Mouse (Mus musculus) large intestine, adult 2 months (tissue): ENCODE data around the gene Smug1. TPM values are rescaled to one million over a fixed set of nuclear protein-coding genes. Genes with fewer than 3 reads are reported as not detected.

Experiments
- DNase-seq: peaks from one replicate; pipeline ENCODE4 v3.0.0-alpha.2; 2012; ENCODE audit warnings: low read depth, low spot score
- WGBS: fragments of 180-500 bp; shearing (Covaris S2); methylation state at CpG from one replicate; pipeline ENCODE4 v1.1.7; 2018; 5-methylcytosine and 5-hydroxymethylcytosine counted together
- polyA plus RNA-seq: library from polyadenylated mRNA; depleted of rRNA; stranded (reverse); fragments of >200 nt; gene quantifications from 2 replicates; pipeline ENCODE4 v1.2.3, GENCODE M21; 2012

The Smug1 gene
- polyA plus RNA-seq, 1 experiment, result 12.5 TPM

DNA sequence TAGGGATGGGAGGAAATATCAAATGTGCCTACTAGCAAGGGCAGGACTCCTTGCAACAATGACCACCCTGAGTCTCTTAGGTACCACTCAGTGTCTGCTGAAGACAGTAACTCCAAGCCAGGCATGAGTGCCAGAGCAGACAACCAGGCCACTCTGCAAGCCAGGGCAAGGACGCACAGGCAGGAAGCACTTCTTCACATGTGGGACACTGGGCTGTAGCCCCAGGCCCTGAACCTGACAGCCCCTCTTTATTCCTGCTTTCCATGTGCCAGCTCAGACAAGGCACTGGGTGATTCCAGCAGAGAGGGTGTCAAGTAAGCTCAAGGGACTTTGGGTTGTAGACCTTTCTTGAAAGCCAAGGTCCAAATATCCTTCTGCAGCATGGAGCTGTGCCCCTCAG, 11.9 kb upstream of the Smug1 start:
- WGBS, result 81% methylated on average over 1 of the region's 1 CpGs

DNA sequence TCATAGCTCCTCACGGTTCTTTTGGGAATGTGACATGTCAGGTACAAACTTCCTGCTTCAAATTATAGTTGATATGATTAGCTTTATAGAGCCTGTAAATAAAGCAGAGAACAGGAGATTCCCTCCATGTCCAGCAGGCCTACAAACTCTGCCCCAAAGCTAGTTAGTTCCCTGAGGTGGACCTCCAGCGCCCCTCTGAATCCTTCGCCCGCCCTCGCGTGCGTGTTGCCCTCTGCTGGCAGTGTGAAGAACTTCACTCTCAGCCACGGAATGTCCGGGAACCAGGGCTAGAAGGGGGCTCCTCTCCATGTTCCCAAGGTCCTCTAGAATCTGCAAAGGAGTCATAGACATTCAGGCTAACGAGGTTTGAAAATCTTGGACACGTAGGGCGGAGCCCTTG, 11.2 kb upstream of the Smug1 start:
- WGBS, result 13% methylated on average over 12 of the region's 12 CpGs
- DNase-seq, result no peak

More for the DNA sequence above, 11.9 kb upstream of the Smug1 start:
- no peak for DNase-seq

DNA sequence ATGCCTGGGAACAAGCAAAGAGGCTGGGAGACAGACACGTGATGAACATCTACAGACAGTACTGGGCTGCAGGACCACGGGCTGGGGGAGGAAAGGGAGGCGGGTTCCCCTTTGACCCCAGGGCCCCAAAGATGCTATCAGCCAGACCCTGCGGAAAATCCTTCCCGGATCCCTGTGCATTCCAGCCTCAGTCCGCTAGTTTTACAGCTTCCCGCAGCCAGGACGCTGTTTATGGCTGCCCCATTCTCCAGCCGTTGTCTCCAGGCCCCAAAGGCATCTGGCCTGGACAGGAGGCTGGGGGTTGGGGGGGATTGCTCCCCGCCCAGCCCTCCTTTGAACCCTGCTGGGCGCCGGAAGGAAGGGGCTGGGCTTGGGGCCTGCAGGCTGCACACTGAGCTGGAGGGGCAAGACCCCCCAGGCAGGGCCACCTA, 10.7 kb upstream of the Smug1 start:
- 9% methylated on average over 12 of the region's 12 CpGs for WGBS
- no peak for DNase-seq

DNA sequence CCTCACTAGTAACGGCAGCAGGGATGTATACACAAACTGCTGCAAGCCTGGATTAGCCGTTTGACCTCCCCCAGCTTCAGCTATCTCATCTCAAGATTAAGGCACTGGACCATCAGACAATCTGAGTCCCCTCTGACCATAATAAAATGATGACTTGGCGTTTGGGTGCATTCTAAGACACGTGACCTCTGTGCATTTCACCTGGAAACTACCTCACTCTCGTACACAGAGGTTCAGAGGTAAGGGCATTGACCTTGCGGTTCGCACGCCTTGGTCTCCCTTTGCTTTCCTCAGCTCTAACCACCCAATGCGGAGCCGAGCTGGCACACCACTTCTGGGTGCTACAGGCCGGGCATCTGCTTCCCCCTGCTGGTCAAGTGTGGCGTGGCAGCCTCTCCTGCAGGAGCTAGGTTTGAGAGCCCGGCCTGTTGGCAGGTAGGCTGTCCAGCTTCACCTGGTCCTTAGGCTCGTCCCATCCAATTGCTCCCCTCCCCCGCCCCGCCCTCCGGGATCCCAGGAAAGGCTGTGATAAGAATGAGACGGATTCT, 10.1 kb upstream of the Smug1 start:
- DNase-seq, result peak; percentile 59
- 2% methylated on average over 18 of the region's 18 CpGs for WGBS

DNA sequence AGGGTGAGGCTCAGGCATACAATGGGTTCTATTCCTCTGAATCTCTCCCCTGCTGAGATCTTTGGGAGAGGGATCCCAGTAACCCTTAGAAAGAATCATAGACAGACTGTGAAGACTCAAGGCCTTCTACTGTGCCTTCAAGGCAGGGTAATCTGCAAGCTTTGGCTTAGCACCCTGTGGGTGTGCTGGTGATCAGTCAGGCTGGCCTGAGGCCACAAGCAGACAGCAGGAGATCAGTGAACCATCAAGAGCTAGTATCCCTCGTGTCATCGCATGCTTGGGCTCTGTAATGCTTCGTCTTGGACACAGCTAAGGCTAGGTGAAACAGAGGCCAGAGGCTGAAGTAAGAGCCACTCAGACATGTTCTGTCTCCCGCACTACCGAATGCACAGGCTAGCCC, 6.4 kb upstream of the Smug1 start:
- no peak for DNase-seq

DNA sequence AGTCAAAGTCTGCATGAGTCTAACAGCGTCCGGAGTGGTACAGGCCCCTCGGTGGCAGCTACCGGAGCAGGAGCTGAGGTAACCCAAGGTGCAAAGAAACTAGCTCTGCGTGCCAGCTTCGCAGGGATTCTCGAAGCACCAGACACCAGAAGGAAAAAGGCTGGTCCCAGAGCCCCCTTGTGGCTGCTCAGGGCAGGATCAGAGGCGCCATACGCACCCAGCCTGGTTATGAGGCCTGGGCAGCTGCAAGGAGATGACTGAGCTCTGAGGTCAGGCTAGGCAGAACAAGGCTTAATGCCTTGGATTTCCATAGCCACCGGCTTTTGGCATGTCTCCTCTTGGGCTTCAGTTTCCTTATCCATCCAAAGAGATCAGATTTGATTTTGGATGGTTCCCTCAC, 5.6 kb upstream of the Smug1 start:
- no peak for DNase-seq
- 9% methylated on average over 10 of the region's 10 CpGs for WGBS

More for the DNA sequence above, 6.4 kb upstream of the Smug1 start:
- 93% methylated on average over 5 of the region's 5 CpGs for WGBS

DNA sequence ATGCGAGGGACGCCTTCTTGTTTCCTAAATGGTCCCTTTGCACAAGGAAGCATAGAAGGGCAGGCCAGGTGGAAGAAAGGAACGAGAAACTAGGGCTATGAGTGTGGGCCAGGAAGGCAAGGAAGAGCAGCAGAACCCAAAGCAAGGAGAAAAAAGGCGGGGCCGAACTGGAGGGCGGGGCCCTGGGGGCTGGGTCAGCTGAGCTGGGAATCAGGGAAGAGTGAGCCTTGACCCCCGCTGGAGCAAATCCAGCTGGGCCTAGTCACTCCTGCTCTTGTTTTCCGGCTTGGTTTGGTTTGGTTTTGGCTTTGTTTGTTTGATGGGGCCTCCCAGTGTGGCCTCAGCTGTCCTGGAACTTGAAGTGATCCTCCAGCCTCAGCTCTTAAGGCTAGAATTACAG, 4.4 kb upstream of the Smug1 start:
- WGBS, result 18% methylated on average over 8 of the region's 8 CpGs
- no peak for DNase-seq

DNA sequence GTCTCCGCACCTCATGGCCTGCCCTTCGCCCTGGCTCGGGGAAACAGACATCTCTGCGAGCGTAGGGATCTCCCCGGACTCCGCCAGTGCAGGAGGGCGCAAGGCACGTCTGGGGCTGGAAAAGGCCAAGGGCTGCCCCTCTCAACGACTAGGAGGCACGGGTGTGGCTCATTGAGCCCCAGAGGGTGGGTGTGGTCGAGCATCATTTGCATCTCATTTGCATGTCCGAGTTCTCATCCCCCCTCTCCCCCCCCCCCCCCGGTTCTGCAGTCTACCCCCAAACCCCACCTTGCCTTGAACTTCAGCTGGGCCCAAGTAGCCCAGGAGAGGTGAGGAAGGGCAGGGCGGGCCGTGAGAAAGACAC, 3.4 kb upstream of the Smug1 start:
- no peak for DNase-seq
- WGBS, result 30% methylated on average over 14 of the region's 16 CpGs

DNA sequence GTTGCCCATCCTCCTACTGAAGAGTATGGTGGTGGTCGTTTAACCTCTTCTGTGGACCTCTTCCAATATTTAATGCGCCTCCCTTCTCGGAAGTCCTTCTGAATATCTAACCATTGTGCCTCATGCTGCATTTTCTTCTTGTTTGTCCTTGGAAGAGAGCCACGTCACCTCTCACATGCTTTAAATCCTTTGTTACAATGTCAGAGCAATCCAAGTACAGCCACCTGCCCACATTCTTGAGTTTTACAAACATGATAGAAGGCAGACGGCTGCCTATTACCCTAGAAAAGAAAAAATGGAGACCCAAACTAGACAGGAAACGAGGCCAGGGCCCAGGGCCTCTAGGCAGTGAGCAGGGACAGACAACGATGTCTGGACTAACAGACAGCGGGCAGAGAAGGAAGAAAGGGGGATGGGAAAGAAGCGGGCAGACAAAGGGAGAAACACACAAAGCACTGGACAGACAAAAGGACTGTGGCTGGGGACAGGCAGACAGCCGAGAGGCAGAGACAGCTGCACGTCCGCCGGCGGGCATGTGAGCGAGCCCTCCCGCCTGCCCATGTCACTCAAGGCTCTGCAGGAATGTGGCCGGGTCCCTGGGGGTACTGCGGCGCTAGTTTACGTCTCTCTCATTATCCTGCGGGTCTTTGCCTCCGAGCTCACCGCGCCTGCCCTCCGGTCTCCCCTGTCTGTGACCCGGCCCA, 2.9 kb upstream of the Smug1 start:
- no peak for DNase-seq
- WGBS, result 19% methylated on average over 26 of the region's 26 CpGs

DNA sequence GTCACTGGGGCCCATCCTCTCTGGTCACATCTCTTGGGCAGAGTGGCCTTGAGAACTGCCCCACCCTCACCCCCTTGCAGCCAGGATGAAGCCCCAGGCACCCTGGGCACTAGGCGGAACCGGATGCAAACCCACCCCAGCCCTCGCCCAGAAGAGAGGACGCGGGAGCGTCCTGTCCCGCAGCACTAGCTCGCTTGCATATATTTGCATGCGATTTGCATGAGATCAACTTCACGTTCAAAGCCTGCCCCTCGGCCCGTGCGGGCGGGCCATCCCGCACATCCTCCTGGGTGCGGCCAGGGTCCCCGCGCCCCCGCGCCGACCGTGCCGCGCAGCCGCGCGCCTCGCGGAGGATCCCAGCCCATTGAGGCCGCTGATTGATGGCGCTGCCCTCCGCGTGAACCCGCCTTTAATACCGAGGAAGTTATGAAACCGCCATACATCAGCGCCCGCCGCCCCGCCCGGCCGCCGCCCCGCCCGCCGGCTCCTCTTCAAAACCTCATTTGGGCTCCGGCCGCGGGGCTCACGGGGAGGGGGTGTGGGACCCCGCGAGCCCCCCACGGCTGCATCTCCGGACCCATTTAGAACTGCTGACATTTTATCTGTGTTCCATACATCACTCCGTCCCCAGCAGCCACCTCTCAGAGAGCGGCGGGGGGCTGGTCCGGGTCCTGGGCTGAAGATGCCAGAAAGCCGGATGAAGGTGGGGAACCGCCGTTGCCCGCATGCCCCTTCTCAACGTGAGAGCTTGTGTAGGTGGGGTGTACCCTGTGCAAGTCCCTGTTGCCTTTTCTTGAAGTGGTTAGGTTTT, 2.1 kb upstream of the Smug1 start:
- DNase-seq, result no peak
- WGBS, result 2% methylated on average over 63 of the region's 63 CpGs

DNA sequence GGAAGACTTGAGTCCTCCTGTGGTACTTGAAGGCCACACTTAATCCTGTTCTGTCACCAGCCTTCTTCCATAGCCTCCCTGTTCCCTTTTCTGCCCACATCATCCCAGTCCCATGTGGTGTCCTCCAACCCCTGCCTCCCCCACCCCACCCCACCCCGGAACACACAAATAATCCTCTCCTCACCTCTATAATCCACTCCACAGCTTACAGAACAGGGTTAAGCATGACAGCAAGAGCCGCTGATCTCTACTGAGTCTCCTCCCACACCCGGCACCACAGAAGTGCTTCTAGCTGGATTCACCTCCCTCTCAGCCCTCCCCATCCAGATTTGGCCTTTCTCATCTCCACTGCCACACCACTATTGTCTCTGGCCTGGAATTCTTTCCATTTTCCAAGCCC, 894 bp upstream of the Smug1 start:
- 36% methylated on average over 3 of the region's 3 CpGs for WGBS
- no peak for DNase-seq

DNA sequence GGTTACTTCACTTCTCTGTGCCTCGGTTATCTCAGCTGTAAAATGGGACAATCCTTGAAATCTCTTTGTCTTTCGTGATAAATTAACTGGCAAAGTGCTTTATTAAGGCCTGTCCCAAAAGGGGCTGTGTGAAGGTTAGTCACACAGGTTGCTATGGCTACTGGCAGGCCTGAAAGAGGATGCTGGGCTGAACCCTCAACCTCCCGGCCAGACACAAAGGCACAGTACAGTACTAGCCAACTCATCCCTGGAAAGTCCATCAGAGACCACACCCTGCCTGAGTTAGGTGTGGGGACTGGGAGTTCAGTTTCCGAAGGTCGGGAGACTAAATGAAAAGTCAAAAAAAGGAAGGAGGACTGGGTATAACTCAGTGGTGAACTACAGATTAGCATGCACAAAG, 968 bp downstream of the Smug1 start:
- 53% methylated on average over 5 of the region's 5 CpGs for WGBS
- DNase-seq, result no peak

DNA sequence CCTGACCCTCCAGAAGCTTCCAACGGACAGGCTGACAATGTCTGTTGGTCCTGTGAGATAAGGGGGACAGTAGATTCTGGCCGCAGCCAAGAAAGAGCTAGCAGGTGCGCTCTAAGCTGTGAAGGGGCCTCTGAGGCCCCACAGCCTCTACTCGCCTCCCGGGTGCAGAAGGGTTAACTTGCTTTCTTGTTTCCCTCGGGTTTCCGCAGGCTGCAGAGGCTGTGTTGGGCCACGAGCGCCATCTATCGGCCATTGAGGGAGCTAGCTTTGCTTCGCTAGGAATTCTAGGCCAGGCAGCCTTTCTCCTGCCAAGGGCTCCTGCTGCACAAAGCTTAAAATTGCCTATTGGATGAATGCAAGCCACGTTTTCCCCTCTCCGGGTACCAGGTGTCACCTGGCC, 1.5 kb downstream of the Smug1 start:
- peak; percentile 81 for DNase-seq
- 2% methylated on average over 13 of the region's 13 CpGs for WGBS

DNA sequence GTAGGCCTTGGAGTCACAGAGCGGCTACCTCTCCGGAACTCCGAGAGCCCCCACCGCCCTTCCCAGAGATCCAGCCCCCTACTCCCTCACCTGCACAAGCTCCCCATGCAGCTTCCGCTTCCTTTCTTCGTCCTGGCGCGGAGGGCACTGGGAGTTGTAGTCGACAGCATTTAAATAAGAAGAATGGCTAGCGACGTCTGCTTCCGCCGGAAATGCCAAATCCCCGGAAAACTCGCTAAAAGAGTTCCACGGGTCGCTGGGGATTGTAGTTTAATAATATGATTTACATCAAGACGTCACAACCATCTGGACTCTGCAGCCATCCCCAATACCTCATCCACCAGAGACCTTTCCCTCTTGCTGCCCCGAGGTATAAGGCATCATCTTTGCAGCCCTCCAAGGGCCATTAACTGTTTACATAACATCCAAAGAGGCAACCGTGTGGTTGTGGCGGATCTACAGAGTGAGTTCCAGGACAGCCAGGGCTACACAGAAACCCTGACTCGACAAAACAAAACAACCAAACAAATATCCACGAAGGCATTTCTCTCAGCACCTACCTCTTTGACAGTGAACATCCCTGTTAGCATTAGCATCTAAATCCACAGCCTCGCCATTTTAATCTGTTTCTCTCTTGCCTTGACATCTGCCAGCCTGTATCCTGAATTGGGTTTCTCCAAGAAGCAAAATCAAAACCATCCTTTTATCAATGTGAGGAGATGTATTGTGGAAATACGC, 3.5 kb downstream of the Smug1 start:
- peak; percentile 95 for DNase-seq
- 9% methylated on average over 25 of the region's 25 CpGs for WGBS

DNA sequence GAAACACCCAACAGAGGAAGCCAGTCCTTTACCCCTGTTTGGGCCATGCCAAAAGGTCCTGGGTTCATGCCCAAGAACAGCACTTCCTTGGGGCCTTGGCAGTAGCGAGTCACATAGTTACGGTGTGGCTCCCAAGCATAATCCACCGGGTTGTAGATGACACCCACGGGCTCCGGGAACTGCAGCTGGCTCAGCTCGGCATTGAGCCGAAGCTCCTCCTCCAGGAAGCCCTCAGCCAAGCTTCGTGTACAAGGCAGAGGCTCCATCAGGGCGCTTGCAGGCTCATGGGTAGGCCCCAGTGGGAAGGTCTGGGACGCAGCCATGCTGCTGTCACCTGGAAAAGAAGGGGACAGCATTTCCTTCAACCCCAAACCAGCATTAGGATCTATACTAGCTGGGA, 9.3 kb downstream of the Smug1 start:
- 79% methylated on average over 10 of the region's 10 CpGs for WGBS
- no peak for DNase-seq

DNA sequence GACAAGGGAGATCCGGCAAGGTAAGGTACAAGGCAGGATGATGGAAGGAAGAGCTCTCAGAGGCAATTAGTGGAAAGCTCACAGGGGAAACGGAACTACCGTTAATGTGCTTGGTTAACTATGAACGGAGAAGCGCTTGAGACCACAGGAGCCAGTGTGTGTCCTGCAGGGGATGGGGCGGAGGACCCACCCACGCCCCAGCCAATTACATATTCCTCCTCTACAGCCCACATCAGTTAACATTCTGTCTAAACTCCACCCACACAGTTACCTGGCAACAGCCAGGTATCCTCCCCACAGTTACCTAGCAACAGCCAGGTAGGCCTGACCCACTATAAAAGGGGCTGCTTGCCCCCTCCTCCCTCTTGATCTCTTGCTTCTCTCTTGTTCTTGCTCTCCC, 10.0 kb downstream of the Smug1 start:
- 89% methylated on average over 7 of the region's 7 CpGs for WGBS
- DNase-seq, result no peak

DNA sequence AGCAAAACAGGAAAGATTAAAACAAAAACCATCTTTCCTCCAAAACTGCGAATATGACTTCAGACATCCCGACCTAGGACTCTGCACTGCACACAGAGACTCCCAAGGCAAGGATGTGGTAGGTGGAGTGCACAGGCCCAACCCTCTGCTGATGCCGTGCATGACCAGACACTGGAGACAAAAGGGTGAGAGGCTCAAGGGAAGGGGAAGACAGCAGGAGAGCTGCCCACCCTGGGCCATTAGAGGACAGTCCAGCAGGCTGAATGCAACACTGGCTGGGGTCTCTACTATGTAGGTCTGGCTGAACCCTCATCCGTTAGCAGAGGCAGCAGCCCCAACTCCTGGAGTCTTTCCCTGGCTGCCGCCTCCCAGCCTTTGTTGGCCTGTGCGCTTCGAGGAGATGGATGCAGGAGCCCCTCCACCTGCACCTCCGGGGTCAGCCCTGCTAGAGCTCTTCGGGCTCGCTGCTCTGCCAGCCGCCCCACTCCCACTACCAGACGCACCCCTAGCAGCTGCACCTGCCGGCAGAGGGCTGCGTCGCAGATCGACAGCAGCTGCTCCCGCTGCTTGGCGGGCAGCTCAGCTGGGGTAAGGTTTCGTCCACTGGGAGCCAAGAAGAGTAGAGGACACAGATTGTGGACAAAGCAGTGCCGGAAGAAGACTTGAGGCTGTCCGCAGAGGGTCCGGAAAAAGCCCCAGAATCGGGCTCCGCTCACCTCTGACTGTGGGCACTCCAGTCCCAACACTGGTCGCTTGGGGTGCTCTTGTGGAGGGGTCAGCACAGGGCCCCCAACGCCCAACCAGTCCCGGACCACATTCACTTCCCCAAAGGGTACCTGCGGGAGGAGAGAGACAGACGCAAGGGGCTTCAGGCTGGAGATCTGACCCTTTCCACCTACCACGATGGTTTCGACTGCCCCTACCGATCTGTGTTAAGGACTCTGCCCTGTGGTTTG, 11.2 kb downstream of the Smug1 start:
- no peak for DNase-seq
- WGBS, result 79% methylated on average over 32 of the region's 32 CpGs

DNA sequence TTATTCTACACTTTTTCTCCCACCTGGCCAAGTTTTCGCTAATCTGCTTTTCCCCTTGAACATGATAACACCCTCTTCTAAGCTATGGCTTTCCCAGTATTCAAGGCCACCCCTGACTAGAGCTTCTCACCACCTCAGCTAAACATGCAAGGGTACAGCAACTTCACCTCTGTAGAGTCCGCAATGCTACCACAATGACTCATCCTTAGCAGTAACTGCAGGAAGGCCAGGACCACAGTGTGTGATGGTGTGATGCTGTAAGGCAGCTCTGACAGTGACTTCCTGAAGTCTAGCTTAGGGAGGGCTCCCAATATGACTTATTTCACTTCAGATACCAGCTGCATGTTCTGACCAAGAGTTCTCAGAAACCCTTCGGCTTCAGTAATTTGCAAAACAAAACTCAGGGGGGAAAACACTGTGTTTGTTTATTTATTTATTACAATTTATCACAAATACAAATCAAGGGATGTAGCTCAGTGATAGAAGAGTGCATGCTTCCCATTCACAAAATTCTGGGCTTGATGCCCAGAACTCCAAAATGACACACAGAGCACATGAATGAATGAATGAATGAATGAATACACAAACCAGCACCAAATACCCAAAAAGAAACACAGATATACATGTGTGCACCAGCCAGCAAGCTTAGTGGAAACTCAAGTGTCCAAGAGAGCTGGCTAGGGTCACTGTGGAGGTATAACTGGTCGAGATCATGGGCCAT, 13.8 kb downstream of the Smug1 start:
- no peak for DNase-seq
- WGBS, result 84% methylated on average over 4 of the region's 4 CpGs

DNA sequence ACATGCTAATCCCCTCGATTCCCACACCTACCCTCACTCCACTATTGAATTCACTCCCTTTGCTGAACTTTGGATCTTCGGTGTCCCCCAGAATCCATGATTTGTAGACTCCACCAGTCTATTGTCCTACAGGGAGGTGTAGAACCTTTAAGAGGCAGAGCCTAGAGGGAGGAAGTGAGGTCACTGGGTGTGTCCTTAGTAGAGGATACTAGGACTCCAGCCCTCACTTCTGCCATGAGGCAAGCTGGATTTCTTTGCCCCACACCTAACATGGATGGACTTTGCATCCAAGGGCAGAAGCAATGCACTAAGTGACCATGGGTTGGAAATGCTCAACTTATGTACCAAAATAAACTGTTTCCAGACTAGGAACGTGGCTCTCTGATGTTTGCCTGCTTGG, 14.5 kb downstream of the Smug1 start:
- WGBS, result 81% methylated on average over 3 of the region's 3 CpGs
- DNase-seq, result no peak
